Mouse (Mus musculus) spleen, adult 10 weeks (tissue): ENCODE data around the gene Olfr985. TPM values are rescaled to one million over a fixed set of nuclear protein-coding genes. Genes with fewer than 3 reads are reported as not detected.

Experiments used
- polyA plus RNA-seq: library from polyadenylated mRNA; stranded (reverse); fragments of 350-450 nt; fragmentation: Illumina TruSeq; extraction: RNeasy Lipid Tissue Mini Kit (QIAGEN cat#74804); gene quantifications from one replicate; pipeline ENCODE4 v1.2.3, GENCODE M21; 2015; ENCODE audit warnings: low replicate concordance; ENCODE audit not compliant: insufficient read depth

The Olfr985 gene
- polyA plus RNA-seq, result not detected

DNA sequence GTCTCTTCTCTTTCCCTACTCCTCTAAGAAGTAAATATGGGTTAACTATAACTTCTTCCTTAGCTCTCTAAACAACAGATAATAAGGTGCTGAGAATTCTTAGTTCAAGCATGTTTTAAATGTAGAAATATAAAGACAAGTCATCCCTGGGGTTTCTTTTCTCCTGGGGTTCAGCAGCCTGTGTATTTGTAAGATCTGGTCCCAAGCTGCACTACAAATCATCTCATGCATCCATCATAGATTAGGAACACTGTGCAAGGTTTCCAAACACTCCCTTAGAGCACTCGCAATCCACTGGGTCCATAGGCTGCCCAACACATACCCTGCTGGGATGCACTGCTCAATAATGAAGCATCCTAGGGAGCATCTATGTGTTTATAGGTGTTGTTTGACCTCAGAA is at the start of gene Olfr985:
Gene Olfr985, minus strand, starts transcription at position 101 of the 400 bp plus-strand sequence.

GRCm38 (mm10) chr9:40114106-40114505 is 15.9 kb downstream of the Olfr985 start, which contains the start of gene Olfr984:
Gene Olfr984, minus strand, starts transcription at chr9:40114206.

DNA sequence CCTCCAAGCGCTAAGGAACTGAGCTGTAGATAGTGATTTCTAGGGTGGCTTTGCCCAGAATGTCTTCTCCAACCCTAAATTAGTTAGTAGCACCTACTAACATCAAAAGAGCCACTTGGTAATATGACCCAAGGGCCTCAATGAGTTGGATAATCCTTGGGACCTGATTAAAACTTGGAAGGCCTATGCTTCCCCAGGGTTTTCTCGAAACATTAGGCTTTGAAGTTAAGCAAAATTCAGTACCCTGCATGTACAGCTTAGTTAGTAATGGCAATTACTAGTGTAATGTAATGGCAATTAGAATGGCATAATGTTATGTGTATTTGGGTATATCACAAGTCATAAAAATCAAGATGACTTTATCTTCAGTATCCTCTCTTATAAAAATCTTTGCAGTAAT is 36.5 kb downstream of the Olfr985 start, which contains the start of gene Olfr983:
Gene Olfr983, minus strand, starts transcription at position 101 of the 400 bp plus-strand sequence.

Other genes starting within 250 kb of the Olfr985 start
- gene Olfr229, start 222.8 kb downstream of the Olfr985 start, polyA plus RNA-seq, result not detected
- gene Olfr974, start 192.7 kb downstream of the Olfr985 start, polyA plus RNA-seq, result not detected
- gene Olfr975, start 178.1 kb downstream of the Olfr985 start, polyA plus RNA-seq, result not detected
- gene Olfr976, start 169.1 kb downstream of the Olfr985 start, polyA plus RNA-seq, result not detected
- not detected for gene Olfr978, start 138.1 kb downstream of the Olfr985 start, polyA plus RNA-seq
- not detected for gene Olfr979, start 126.7 kb downstream of the Olfr985 start, polyA plus RNA-seq
- gene Olfr980, start 120.6 kb downstream of the Olfr985 start, polyA plus RNA-seq, result not detected
- gene Olfr981, start 108.7 kb downstream of the Olfr985 start, polyA plus RNA-seq, result not detected
- not detected for gene Olfr982, start 56.4 kb downstream of the Olfr985 start, polyA plus RNA-seq
- gene Olfr983, start 36.6 kb downstream of the Olfr985 start, polyA plus RNA-seq, result not detected
- not detected for gene Olfr984, start 16.0 kb downstream of the Olfr985 start, polyA plus RNA-seq
- not detected for gene Tmem225, start 17.9 kb upstream of the Olfr985 start, polyA plus RNA-seq
- not detected for gene Olfr986, start 50.7 kb upstream of the Olfr985 start, polyA plus RNA-seq
- 4.3 TPM for gene Zfp202, start 62.1 kb upstream of the Olfr985 start, polyA plus RNA-seq
- 2.6 TPM for gene Scn3b, start 139.0 kb upstream of the Olfr985 start, polyA plus RNA-seq